Mouse (Mus musculus): ENCODE results near the gene Olfr1425. TPM values are rescaled to one million over a fixed set of nuclear protein-coding genes. Genes with fewer than 3 reads are reported as not detected.
"Not testable (repeated sequence)": the region's sequence is repeated elsewhere in the genome, so short reads cannot be mapped to it uniquely, and the experiment has no call there.

The Olfr1425 gene
- total and polyA plus RNA-seq, 2 experiments from 2014 or later = not detected

- no peak for TF ChIP-seq CTCF (IDR thresholded peaks at IDR 0.05)
- Histone ChIP-seq H3K27me3 (ENCODE audit: insufficient read depth, low read length) (no peaks in the 10 kb centered on the region), H3K4me1 (ENCODE audit: insufficient read depth, low read length) (no peaks in the 10 kb centered on the region), H3K36me3 (ENCODE audit: insufficient read depth, low read length) (no peaks in the 10 kb centered on the region), H3K4me3 (ENCODE audit: low read depth, low read length) (no peak within 1 kb of the TSS), H3K4me2 (ENCODE audit: low read depth, low read length, poor library complexity, severe bottlenecking) (no peak within 1 kb of the TSS), H3K9ac (replicated peaks; ENCODE audit: low read length, poor library complexity, severe bottlenecking) (no peak within 1 kb of the TSS), H3K27ac (ENCODE audit: low read depth, low read length) (no peak within 1 kb of the TSS), H3K9me3 (ENCODE audit: low read length) (no peaks in the 10 kb centered on the region)
- 97% methylated on average over 2 of the region's 2 CpGs for WGBS
- DNase-seq (ENCODE audit: low spot score) (no peak), ATAC-seq (ENCODE audit: low FRiP score) (no peak)
Observed at GRCm38 (mm10) chr19:12103234-12103633, 25.7 kb upstream of the Olfr1425 start, which contains the start of gene Olfr1427. TSS of gene Olfr1427 (minus strand) at chr19:12103334.

DNA sequence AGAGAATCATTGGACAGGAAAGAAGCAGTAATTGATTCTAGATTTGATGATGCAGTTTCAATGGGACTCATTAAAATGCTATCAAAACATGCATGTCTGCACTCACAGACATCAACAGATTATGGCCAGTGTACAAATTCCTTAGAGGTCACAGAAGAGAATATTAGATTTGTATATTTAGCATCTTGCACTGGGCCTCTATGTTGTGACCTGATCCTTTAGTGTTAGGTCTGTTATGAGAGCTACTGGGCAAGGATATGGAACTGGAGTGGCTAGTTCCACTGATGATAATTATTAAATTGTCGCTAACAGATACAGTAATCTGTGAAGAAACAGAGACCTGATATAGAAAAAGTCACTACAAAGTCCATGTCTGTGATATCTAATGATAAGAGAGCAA lies 14.4 kb upstream of the Olfr1425 start, which contains the start of gene Olfr1426:
Gene Olfr1426, minus strand, starts transcription at position 101 of the 400 bp plus-strand sequence.
- H3K4me2 ChIP-seq (ENCODE audit: low read depth, low read length, poor library complexity, severe bottlenecking) = no peak within 1 kb of the TSS
- WGBS = 87% methylated on average over 1 of the region's 1 CpGs
- H3K27ac ChIP-seq (ENCODE audit: low read depth, low read length) = no peak within 1 kb of the TSS
- no peaks in the 10 kb centered on the region for H3K27me3 ChIP-seq (ENCODE audit: insufficient read depth, low read length)
- DNase-seq (ENCODE audit: low spot score) = no peak
- no peak within 1 kb of the TSS for H3K4me3 ChIP-seq (ENCODE audit: low read depth, low read length)
- no peak for TF ChIP-seq CTCF (IDR thresholded peaks at IDR 0.05)
- H3K9me3 ChIP-seq (ENCODE audit: low read length) = no peaks in the 10 kb centered on the region
- no peaks in the 10 kb centered on the region for H3K36me3 ChIP-seq (ENCODE audit: insufficient read depth, low read length)
- no peak within 1 kb of the TSS for H3K9ac ChIP-seq (replicated peaks; ENCODE audit: low read length, poor library complexity, severe bottlenecking)
- no peaks in the 10 kb centered on the region for H3K4me1 ChIP-seq (ENCODE audit: insufficient read depth, low read length)
- ATAC-seq (ENCODE audit: low FRiP score) = no peak

GRCm38 (mm10) chr19:12069546-12069945 lies 8.0 kb downstream of the Olfr1425 start:
- not testable (repeated sequence) for DNase-seq (ENCODE audit: low spot score); H3K27ac ChIP-seq (ENCODE audit: low read depth, low read length); ATAC-seq (ENCODE audit: low FRiP score); H3K9me3 ChIP-seq (ENCODE audit: low read length); H3K4me2 ChIP-seq (ENCODE audit: low read depth, low read length, poor library complexity, severe bottlenecking); H3K4me3 ChIP-seq (ENCODE audit: low read depth, low read length); H3K9ac ChIP-seq (replicated peaks; ENCODE audit: low read length, poor library complexity, severe bottlenecking); H3K27me3 ChIP-seq (ENCODE audit: insufficient read depth, low read length); H3K36me3 ChIP-seq (ENCODE audit: insufficient read depth, low read length); H3K4me1 ChIP-seq (ENCODE audit: insufficient read depth, low read length)
- 90% methylated on average over 1 of the region's 1 CpGs for WGBS

- 62% methylated on average over 1 of the region's 1 CpGs for WGBS
- not testable (repeated sequence) for H3K9ac ChIP-seq (replicated peaks; ENCODE audit: low read length, poor library complexity, severe bottlenecking); H3K4me1 ChIP-seq (ENCODE audit: insufficient read depth, low read length); H3K4me3 ChIP-seq (ENCODE audit: low read depth, low read length); ATAC-seq (ENCODE audit: low FRiP score); H3K36me3 ChIP-seq (ENCODE audit: insufficient read depth, low read length); H3K27me3 ChIP-seq (ENCODE audit: insufficient read depth, low read length); H3K27ac ChIP-seq (ENCODE audit: low read depth, low read length); H3K9me3 ChIP-seq (ENCODE audit: low read length); DNase-seq (ENCODE audit: low spot score); H3K4me2 ChIP-seq (ENCODE audit: low read depth, low read length, poor library complexity, severe bottlenecking)
Observed at GRCm38 (mm10) chr19:12067806-12068205, 9.7 kb downstream of the Olfr1425 start.

- not testable (repeated sequence) for H3K9ac ChIP-seq (replicated peaks; ENCODE audit: low read length, poor library complexity, severe bottlenecking); DNase-seq (ENCODE audit: low spot score); ATAC-seq (ENCODE audit: low FRiP score); H3K4me3 ChIP-seq (ENCODE audit: low read depth, low read length); H3K4me2 ChIP-seq (ENCODE audit: low read depth, low read length, poor library complexity, severe bottlenecking); H3K27me3 ChIP-seq (ENCODE audit: insufficient read depth, low read length); H3K4me1 ChIP-seq (ENCODE audit: insufficient read depth, low read length); H3K27ac ChIP-seq (ENCODE audit: low read depth, low read length); H3K9me3 ChIP-seq (ENCODE audit: low read length); H3K36me3 ChIP-seq (ENCODE audit: insufficient read depth, low read length)
- 94% methylated on average over 1 of the region's 1 CpGs for WGBS
Observed at GRCm38 (mm10) chr19:12062582-12062981, 14.9 kb downstream of the Olfr1425 start, which contains the start of gene Olfr1424. TSS of gene Olfr1424 (minus strand) at chr19:12062682.

- no peaks in the 10 kb centered on the region for H3K9me3 ChIP-seq (ENCODE audit: low read length)
- no peaks in the 10 kb centered on the region for H3K27me3 ChIP-seq (ENCODE audit: insufficient read depth, low read length)
- no peaks in the 10 kb centered on the region for H3K4me1 ChIP-seq (ENCODE audit: insufficient read depth, low read length)
- H3K4me3 ChIP-seq (ENCODE audit: low read depth, low read length) = no peak overlapping the region
- no peak for DNase-seq (ENCODE audit: low spot score)
- ATAC-seq (ENCODE audit: low FRiP score) = no peak
- no peak for TF ChIP-seq CTCF (IDR thresholded peaks at IDR 0.05)
- no peak overlapping the region for H3K27ac ChIP-seq (ENCODE audit: low read depth, low read length)
- H3K4me2 ChIP-seq (ENCODE audit: low read depth, low read length, poor library complexity, severe bottlenecking) = no peak overlapping the region
- WGBS = 88% methylated on average over 5 of the region's 5 CpGs
- no peaks in the 10 kb centered on the region for H3K36me3 ChIP-seq (ENCODE audit: insufficient read depth, low read length)
- H3K9ac ChIP-seq (replicated peaks; ENCODE audit: low read length, poor library complexity, severe bottlenecking) = no peak overlapping the region
Observed at GRCm38 (mm10) chr19:12043163-12043562, 34.4 kb downstream of the Olfr1425 start.
